Mouse (Mus musculus): ENCODE results near the gene Litaf. TPM values are rescaled to one million over a fixed set of nuclear protein-coding genes. Genes with fewer than 3 reads are reported as not detected.

Litaf gene
- total and polyA plus RNA-seq, 2 experiments from 2014 or later, result 20.5 to 22.4 TPM

GRCm38 (mm10) chr16:11012571-11013463 is 53.1 kb downstream of the Litaf start:
- no peak for TF ChIP-seq CTCF (IDR thresholded peaks at IDR 0.05)
- H3K9me3 ChIP-seq (ENCODE audit: low read length), result no peaks in the 10 kb centered on the region
- DNase-seq (ENCODE audit: low spot score), result peak; percentile 73
- 65% methylated on average over 11 of the region's 11 CpGs for WGBS
- no peaks in the 10 kb centered on the region for H3K27me3 ChIP-seq (ENCODE audit: insufficient read depth, low read length)
- no peak overlapping the region for H3K27ac ChIP-seq (ENCODE audit: low read depth, low read length)
- no peaks in the 10 kb centered on the region for H3K4me1 ChIP-seq (ENCODE audit: insufficient read depth, low read length)
- H3K4me2 ChIP-seq (ENCODE audit: low read depth, low read length, poor library complexity, severe bottlenecking), result no peak overlapping the region
- H3K9ac ChIP-seq (replicated peaks; ENCODE audit: low read length, poor library complexity, severe bottlenecking), result no peak overlapping the region
- no peak overlapping the region for H3K4me3 ChIP-seq (ENCODE audit: low read depth, low read length)
- no peaks in the 10 kb centered on the region for H3K36me3 ChIP-seq (ENCODE audit: insufficient read depth, low read length)
- ATAC-seq (ENCODE audit: low FRiP score), result no peak

- no peak for TF ChIP-seq CTCF (IDR thresholded peaks at IDR 0.05)
- no peaks in the 10 kb centered on the region for H3K27me3 ChIP-seq (ENCODE audit: insufficient read depth, low read length)
- 93% methylated on average over 4 of the region's 4 CpGs for WGBS
- H3K9me3 ChIP-seq (ENCODE audit: low read length), result no peaks in the 10 kb centered on the region
- H3K27ac ChIP-seq (ENCODE audit: low read depth, low read length), result no peak overlapping the region
- H3K4me1 ChIP-seq (ENCODE audit: insufficient read depth, low read length), result no peaks in the 10 kb centered on the region
- H3K4me3 ChIP-seq (ENCODE audit: low read depth, low read length), result no peak overlapping the region
- H3K4me2 ChIP-seq (ENCODE audit: low read depth, low read length, poor library complexity, severe bottlenecking), result no peak overlapping the region
- no peaks in the 10 kb centered on the region for H3K36me3 ChIP-seq (ENCODE audit: insufficient read depth, low read length)
- ATAC-seq (ENCODE audit: low FRiP score) (no peak), DNase-seq (ENCODE audit: low spot score) (no peak)
- H3K9ac ChIP-seq (replicated peaks; ENCODE audit: low read length, poor library complexity, severe bottlenecking), result no peak overlapping the region
Observed at GRCm38 (mm10) chr16:11011939-11012338, 54.0 kb downstream of the Litaf start.

DNA sequence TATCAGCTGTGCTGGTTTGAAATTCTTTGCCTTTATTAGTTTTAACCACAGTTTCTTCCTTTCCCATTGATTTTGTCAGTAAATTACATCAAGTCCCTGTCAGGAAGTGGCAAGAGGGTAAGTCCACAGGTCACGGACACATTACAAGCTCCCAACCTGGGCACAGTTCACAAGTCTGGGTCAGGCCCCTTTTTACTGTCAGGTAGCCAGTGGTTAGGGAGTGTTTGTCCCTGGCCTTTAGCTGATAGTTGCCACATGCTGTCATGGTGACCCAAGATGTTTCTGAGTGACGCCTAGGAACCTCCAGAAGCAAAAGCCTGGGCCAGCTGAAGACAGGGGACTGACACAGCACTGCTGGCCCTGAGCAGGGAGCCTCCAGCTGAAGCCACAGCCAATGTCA is 54.8 kb downstream of the Litaf start:
- H3K27ac ChIP-seq (ENCODE audit: low read depth, low read length), result no peak overlapping the region
- no peak for ATAC-seq (ENCODE audit: low FRiP score)
- no peak for DNase-seq (ENCODE audit: low spot score)
- H3K4me3 ChIP-seq (ENCODE audit: low read depth, low read length), result no peak overlapping the region
- 82% methylated on average over 2 of the region's 2 CpGs for WGBS
- no peaks in the 10 kb centered on the region for H3K36me3 ChIP-seq (ENCODE audit: insufficient read depth, low read length)
- H3K9me3 ChIP-seq (ENCODE audit: low read length), result no peaks in the 10 kb centered on the region
- no peaks in the 10 kb centered on the region for H3K27me3 ChIP-seq (ENCODE audit: insufficient read depth, low read length)
- no peak overlapping the region for H3K9ac ChIP-seq (replicated peaks; ENCODE audit: low read length, poor library complexity, severe bottlenecking)
- no peak overlapping the region for H3K4me2 ChIP-seq (ENCODE audit: low read depth, low read length, poor library complexity, severe bottlenecking)
- TF ChIP-seq CTCF (IDR thresholded peaks at IDR 0.05), result no peak
- H3K4me1 ChIP-seq (ENCODE audit: insufficient read depth, low read length), result no peaks in the 10 kb centered on the region

GRCm38 (mm10) chr16:11010270-11010669 is 55.7 kb downstream of the Litaf start:
- no peak for DNase-seq (ENCODE audit: low spot score)
- no peaks in the 10 kb centered on the region for H3K27me3 ChIP-seq (ENCODE audit: insufficient read depth, low read length)
- H3K9ac ChIP-seq (replicated peaks; ENCODE audit: low read length, poor library complexity, severe bottlenecking), result no peak overlapping the region
- no peak for ATAC-seq (ENCODE audit: low FRiP score)
- WGBS, result 95% methylated on average over 4 of the region's 4 CpGs
- H3K27ac ChIP-seq (ENCODE audit: low read depth, low read length), result no peak overlapping the region
- no peaks in the 10 kb centered on the region for H3K4me1 ChIP-seq (ENCODE audit: insufficient read depth, low read length)
- no peaks in the 10 kb centered on the region for H3K9me3 ChIP-seq (ENCODE audit: low read length)
- H3K4me3 ChIP-seq (ENCODE audit: low read depth, low read length), result no peak overlapping the region
- TF ChIP-seq CTCF (IDR thresholded peaks at IDR 0.05), result no peak
- no peaks in the 10 kb centered on the region for H3K36me3 ChIP-seq (ENCODE audit: insufficient read depth, low read length)
- H3K4me2 ChIP-seq (ENCODE audit: low read depth, low read length, poor library complexity, severe bottlenecking), result no peak overlapping the region

- no peaks in the 10 kb centered on the region for H3K27me3 ChIP-seq (ENCODE audit: insufficient read depth, low read length)
- H3K9me3 ChIP-seq (ENCODE audit: low read length), result no peaks in the 10 kb centered on the region
- DNase-seq (ENCODE audit: low spot score) (peak; percentile 71), ATAC-seq (ENCODE audit: low FRiP score) (no peak; the same call in 1 of the 2 replicates)
- H3K4me1 ChIP-seq (ENCODE audit: insufficient read depth, low read length), result no peaks in the 10 kb centered on the region
- H3K9ac ChIP-seq (replicated peaks; ENCODE audit: low read length, poor library complexity, severe bottlenecking), result no peak overlapping the region
- no peak overlapping the region for H3K4me3 ChIP-seq (ENCODE audit: low read depth, low read length)
- 41% methylated on average over 15 of the region's 15 CpGs for WGBS
- no peaks in the 10 kb centered on the region for H3K36me3 ChIP-seq (ENCODE audit: insufficient read depth, low read length)
- no peak for TF ChIP-seq CTCF (IDR thresholded peaks at IDR 0.05)
- H3K4me2 ChIP-seq (ENCODE audit: low read depth, low read length, poor library complexity, severe bottlenecking), result no peak overlapping the region
- peak overlapping the region; percentile 19 for H3K27ac ChIP-seq (ENCODE audit: low read depth, low read length)
Observed at GRCm38 (mm10) chr16:11008162-11008991, 57.6 kb downstream of the Litaf start.

GRCm38 (mm10) chr16:11006100-11006499 is 59.9 kb downstream of the Litaf start:
- no peak for DNase-seq (ENCODE audit: low spot score)
- H3K4me2 ChIP-seq (ENCODE audit: low read depth, low read length, poor library complexity, severe bottlenecking), result no peak overlapping the region
- no peaks in the 10 kb centered on the region for H3K9me3 ChIP-seq (ENCODE audit: low read length)
- no peak overlapping the region for H3K4me3 ChIP-seq (ENCODE audit: low read depth, low read length)
- no peaks in the 10 kb centered on the region for H3K36me3 ChIP-seq (ENCODE audit: insufficient read depth, low read length)
- no peaks in the 10 kb centered on the region for H3K27me3 ChIP-seq (ENCODE audit: insufficient read depth, low read length)
- ATAC-seq (ENCODE audit: low FRiP score), result no peak
- H3K4me1 ChIP-seq (ENCODE audit: insufficient read depth, low read length), result no peaks in the 10 kb centered on the region
- H3K9ac ChIP-seq (replicated peaks; ENCODE audit: low read length, poor library complexity, severe bottlenecking), result no peak overlapping the region
- no peak for TF ChIP-seq CTCF (IDR thresholded peaks at IDR 0.05)
- 67% methylated on average over 6 of the region's 6 CpGs for WGBS
- 0 out of 2 replicates have a peak overlapping the region, but pooled peaks have one; percentile 32 for H3K27ac ChIP-seq (ENCODE audit: low read depth, low read length)
